In genomic region chr1:100310687-100311086, GRCm38 (mm10) we compare ENCODE assay signal across 18 mouse cellular contexts.
"Had no signal": no experiment of that assay in that cellular context is flagged by ENCODE, and none has a peak within 500 bp of the region (broad histone marks: within the 10 kb centered on the region; RNA-seq: fewer than 3 reads in every experiment).

No protein-coding gene starts in this region.

- H3K4me2 ChIP-seq: lung, embryonic 14.5 days; midbrain, embryonic 12.5 days; neural tube, embryonic 12.5 days had no signal

- H3K9me3 ChIP-seq: midbrain, embryonic 10.5 days; midbrain, embryonic 12.5 days; neural tube, embryonic 12.5 days had no signal

- H3K4me1 ChIP-seq: midbrain, embryonic 10.5 days; midbrain, embryonic 12.5 days; neural tube, embryonic 12.5 days had no signal

- H3K27me3 ChIP-seq: midbrain, embryonic 12.5 days; neural tube, embryonic 12.5 days had no signal

- H3K27ac ChIP-seq: liver, embryonic 14.5 days; midbrain, embryonic 10.5 days; midbrain, embryonic 12.5 days; neural tube, embryonic 12.5 days had no signal

- H3K9ac ChIP-seq: liver, embryonic 14.5 days; lung, embryonic 14.5 days; midbrain, embryonic 12.5 days; neural tube, embryonic 12.5 days had no signal

- H3K4me3 ChIP-seq: midbrain, embryonic 10.5 days; midbrain, embryonic 12.5 days; myocyte; neural tube, embryonic 12.5 days had no signal

- H3K36me3 ChIP-seq: midbrain, embryonic 10.5 days; midbrain, embryonic 12.5 days; neural tube, embryonic 12.5 days had no signal

- DNase-seq: lung, adult 18-20 months; lung, embryonic 14.5 days; lung, postnatal 10 days; lung, postnatal 4 days; midbrain, embryonic 14.5 days; retina, postnatal 1 day; right cerebral cortex, adult 18-20 months; right cerebral cortex, postnatal 25 days; right cerebral cortex, postnatal 4 days; spleen, adult 18-20 months; thymus, adult 2 months; thymus, postnatal 25 days; thymus, postnatal 4 days had no signal
